Mouse (Mus musculus) embryonic facial prominence, embryonic 13.5 days (tissue): ENCODE results near the gene Eepd1. TPM values are rescaled to one million over a fixed set of nuclear protein-coding genes. Genes with fewer than 3 reads are reported as not detected.

Experiments used
- ATAC-seq: fragments of 200-750 bp; cut with Nextera tagmentation; 2 replicates; pipeline ENCODE4 v1.8.0; 2017; ENCODE audit warnings: low read depth; ENCODE audit not compliant: insufficient number of reproducible peaks, insufficient read depth, low FRiP score, low TSS enrichment
- H3K27ac ChIP-seq: fragments of 300-500 bp; sonication (generic); 2 replicates; pipeline ENCODE4 v1.5.1; 2015; ENCODE audit warnings: moderate library complexity, mild to moderate bottlenecking, inconsistent platforms
- H3K27me3 ChIP-seq: fragments of 300-500 bp; sonication (generic); 2 replicates; pipeline ENCODE4 v1.6.1; 2015; ENCODE audit warnings: mild to moderate bottlenecking, inconsistent platforms
- H3K36me3 ChIP-seq: fragments of 300-500 bp; sonication (generic); 2 replicates; pipeline ENCODE4 v1.6.1; 2015; ENCODE audit warnings: mild to moderate bottlenecking, inconsistent platforms
- H3K4me1 ChIP-seq: fragments of 300-500 bp; sonication (generic); 2 replicates; pipeline ENCODE4 v1.6.1; 2015; ENCODE audit warnings: inconsistent platforms
- H3K4me2 ChIP-seq: fragments of 300-500 bp; sonication (generic); 2 replicates; pipeline ENCODE4 v1.6.1; 2015; ENCODE audit warnings: moderate library complexity, mild to moderate bottlenecking, inconsistent platforms
- H3K4me3 ChIP-seq: fragments of 300-500 bp; sonication (generic); 2 replicates; pipeline ENCODE4 v1.5.1; 2015; ENCODE audit warnings: mild to moderate bottlenecking, inconsistent platforms
- H3K9ac ChIP-seq: fragments of 300-500 bp; sonication (generic); 2 replicates; pipeline ENCODE4 v1.6.1; 2015; ENCODE audit warnings: mild to moderate bottlenecking, inconsistent platforms
- H3K9me3 ChIP-seq: fragments of 300-500 bp; sonication (generic); 2 replicates; pipeline ENCODE4 v1.6.1; 2016; ENCODE audit warnings: inconsistent platforms
- WGBS: fragments of 180-500 bp; shearing (Covaris S2); methylation state at CpG from one replicate; pipeline ENCODE4 v1.1.7; 2015; ENCODE audit warnings: mixed read lengths; 5-methylcytosine and 5-hydroxymethylcytosine counted together
- polyA plus RNA-seq: library from polyadenylated mRNA; unstranded; fragments of >200 nt; fragmentation: Nextera tagmentation; extraction: Ambion mirVana; gene quantifications from 2 replicates; pipeline ENCODE4 v1.2.1, GENCODE M21; 2015

Eepd1 gene
- polyA plus RNA-seq, 1 experiment from 2014 or later = 17.8 TPM

DNA sequence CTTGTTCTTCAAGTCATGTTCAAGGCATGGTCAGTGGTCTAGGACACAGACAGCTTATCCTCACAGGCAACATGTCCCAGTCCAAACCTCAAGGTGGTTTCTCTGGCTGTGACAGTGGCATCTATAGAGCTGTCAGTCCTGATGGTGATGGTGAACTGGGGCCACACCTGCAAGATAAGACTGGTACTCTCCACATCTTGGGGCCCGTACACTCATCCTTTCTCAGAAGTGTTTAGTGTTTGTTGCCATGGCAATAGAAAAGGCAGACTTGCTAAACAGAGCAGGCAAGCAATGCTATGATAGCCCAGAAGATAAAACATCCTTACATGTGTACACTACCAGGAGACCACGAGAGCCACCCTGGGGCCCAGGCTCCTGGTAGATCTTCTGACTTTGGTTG is 107.2 kb downstream of the Eepd1 start:
- ATAC-seq = no peak

DNA sequence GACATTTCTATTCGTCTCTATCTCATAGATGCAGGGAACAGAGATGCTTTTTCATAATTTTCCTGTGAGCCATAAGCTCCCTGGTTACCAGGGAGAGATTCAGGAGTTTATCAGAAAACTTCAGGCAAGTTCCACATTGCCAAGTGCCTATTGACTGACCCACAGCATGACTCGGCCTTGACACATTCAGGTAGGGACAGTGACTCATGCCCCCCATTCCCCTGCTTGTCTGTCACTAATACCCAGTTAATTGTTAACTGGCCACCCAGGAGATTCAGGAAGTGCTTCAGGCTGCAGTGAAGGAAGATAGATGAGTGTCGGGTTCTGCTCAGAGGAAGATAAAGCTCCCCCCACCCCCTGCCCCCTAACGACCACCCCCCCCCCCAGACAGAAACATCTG is 109.4 kb downstream of the Eepd1 start:
- H3K27me3 ChIP-seq = no peaks in the 10 kb centered on the region
- H3K4me2 ChIP-seq = no peak overlapping the region
- WGBS = 36% methylated on average over 4 of the region's 4 CpGs
- H3K4me1 ChIP-seq = peaks cover 8% of the 10 kb centered on the region
- H3K9ac ChIP-seq = no peak overlapping the region
- H3K27ac ChIP-seq = no peak overlapping the region
- no peaks in the 10 kb centered on the region for H3K9me3 ChIP-seq
- no peak for ATAC-seq
- H3K36me3 ChIP-seq = peaks cover 14% of the 10 kb centered on the region
- H3K4me3 ChIP-seq = no peak overlapping the region

More for the DNA sequence above, 107.2 kb downstream of the Eepd1 start:
- Histone ChIP-seq H3K9me3 (no peaks in the 10 kb centered on the region), H3K36me3 (peaks cover 10% of the 10 kb centered on the region), H3K27ac (no peak overlapping the region), H3K4me2 (no peak overlapping the region), H3K4me3 (no peak overlapping the region), H3K4me1 (peaks cover 8% of the 10 kb centered on the region), H3K27me3 (no peaks in the 10 kb centered on the region), H3K9ac (no peak overlapping the region)
- 91% methylated on average over 2 of the region's 2 CpGs for whole genome bisulfite sequencing

DNA sequence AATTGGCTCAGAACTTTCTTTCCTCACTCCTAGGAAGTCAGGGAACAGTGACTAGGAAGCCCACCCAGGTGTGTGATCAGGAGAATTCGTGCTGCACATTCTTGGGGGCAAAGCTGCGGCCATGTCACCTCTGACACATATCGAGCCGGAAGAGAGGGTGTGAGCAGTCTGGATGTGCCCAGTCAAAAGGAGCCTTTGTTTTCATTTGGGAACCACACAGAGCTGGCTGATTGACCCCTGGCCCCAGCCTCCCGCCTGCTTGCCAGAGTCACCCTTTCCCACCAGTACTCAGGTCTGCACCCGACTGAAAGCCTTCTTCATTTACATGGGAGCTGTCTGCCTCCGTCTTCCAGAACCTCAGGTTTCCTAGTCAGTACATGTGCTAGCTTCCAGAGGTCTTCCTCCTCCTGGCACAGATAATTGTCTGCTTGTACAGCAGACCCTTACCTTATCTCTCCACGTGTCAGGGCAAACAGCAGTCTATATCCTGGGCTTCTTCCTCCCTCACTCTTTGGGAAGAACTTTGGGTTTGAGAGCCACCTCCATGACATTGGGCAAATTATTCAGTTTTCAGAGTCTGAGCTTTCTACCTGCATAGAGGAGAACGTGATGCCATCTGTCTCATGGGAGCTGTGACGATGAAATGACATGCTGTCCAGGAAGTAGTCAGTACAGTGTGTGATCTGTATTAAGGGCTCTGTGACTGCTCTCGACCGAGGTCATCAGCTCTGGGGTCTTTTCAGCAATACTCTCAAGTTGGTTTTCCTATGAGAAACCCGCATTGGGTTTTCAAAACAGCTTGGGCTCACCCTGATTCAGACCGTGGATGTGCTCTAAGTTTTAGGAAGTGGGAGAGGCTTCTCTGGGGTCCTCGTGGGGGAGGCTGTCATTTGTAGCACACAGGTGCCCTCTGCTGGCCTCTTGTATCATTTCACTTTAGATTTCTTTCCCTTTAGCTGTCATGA is 110.3 kb downstream of the Eepd1 start:
- WGBS = 30% methylated on average over 15 of the region's 15 CpGs
- H3K27ac ChIP-seq = no peak overlapping the region
- ATAC-seq = no peak

DNA sequence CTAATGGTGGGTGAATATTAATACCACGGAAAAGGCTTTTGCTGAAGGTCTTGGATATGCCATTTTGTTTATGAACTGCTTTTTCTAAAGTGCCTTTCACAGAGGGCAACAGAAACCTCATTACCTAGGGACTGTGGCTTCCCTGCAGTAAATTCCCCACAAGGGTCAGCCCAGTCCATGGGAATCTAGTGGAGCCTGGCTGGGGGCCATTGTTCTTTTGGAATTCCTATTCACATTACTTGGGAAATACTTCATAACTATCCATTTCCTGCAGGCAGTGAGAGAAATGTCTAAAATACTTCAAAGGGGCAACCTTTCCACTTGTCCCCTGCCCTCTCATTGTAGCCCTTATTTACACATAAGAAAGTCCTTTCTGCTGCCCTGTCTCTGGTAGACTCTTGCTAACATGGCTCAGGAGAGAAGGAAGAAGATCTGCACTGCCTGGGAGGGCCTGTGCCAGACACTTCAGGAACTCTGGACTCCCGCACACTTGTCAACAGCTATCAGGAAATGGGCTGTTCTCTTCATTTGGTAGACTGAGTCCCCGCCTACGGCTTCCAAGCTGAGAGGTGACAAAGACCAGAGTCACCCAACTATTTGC is 111.1 kb downstream of the Eepd1 start:
- no peaks in the 10 kb centered on the region for H3K27me3 ChIP-seq
- H3K4me2 ChIP-seq = peak overlapping the region; percentile 48; the same call in 1 of the 2 replicates
- no peak overlapping the region for H3K9ac ChIP-seq
- H3K4me1 ChIP-seq = peaks cover 8% of the 10 kb centered on the region
- WGBS = 61% methylated on average over 4 of the region's 4 CpGs
- ATAC-seq = no peak
- peaks cover 18% of the 10 kb centered on the region for H3K36me3 ChIP-seq
- H3K27ac ChIP-seq = no peak overlapping the region
- no peaks in the 10 kb centered on the region for H3K9me3 ChIP-seq
- no peak overlapping the region for H3K4me3 ChIP-seq

More for the DNA sequence above, 110.3 kb downstream of the Eepd1 start:
- peaks cover 18% of the 10 kb centered on the region for H3K36me3 ChIP-seq
- no peaks in the 10 kb centered on the region for H3K27me3 ChIP-seq
- H3K9me3 ChIP-seq = no peaks in the 10 kb centered on the region
- H3K4me3 ChIP-seq = 0 out of 2 replicates have a peak overlapping the region, but pooled peaks have one; percentile 20
- H3K4me1 ChIP-seq = peaks cover 8% of the 10 kb centered on the region
- H3K9ac ChIP-seq = no peak overlapping the region
- peak overlapping the region; percentile 48 for H3K4me2 ChIP-seq

DNA sequence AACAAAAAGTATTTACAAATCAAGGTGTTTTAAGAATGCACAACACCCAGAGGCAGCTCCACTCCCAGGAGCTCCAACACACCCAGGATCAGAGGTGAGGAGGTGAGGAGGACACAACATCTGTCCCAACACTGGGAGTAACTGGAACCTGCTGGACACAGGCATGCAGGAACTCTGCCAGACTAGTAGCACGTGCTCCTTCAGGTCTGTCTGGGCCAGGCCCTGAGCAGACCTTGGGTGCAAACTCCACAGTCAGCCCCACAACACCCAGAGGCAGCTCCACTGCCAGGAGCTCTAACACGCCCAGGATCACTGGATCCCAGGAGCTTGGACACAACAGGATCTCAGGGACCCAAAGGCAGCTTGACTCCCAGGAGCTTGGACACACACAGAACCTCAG is 143.4 kb downstream of the Eepd1 start:
- Histone ChIP-seq H3K4me3 (no peak overlapping the region), H3K4me1 (no peaks in the 10 kb centered on the region), H3K27me3 (no peaks in the 10 kb centered on the region), H3K27ac (no peak overlapping the region), H3K36me3 (no peaks in the 10 kb centered on the region), H3K9ac (no peak overlapping the region), H3K4me2 (no peak overlapping the region), H3K9me3 (no peaks in the 10 kb centered on the region)
- WGBS = 69% methylated on average over 2 of the region's 2 CpGs
- ATAC-seq = no peak

DNA sequence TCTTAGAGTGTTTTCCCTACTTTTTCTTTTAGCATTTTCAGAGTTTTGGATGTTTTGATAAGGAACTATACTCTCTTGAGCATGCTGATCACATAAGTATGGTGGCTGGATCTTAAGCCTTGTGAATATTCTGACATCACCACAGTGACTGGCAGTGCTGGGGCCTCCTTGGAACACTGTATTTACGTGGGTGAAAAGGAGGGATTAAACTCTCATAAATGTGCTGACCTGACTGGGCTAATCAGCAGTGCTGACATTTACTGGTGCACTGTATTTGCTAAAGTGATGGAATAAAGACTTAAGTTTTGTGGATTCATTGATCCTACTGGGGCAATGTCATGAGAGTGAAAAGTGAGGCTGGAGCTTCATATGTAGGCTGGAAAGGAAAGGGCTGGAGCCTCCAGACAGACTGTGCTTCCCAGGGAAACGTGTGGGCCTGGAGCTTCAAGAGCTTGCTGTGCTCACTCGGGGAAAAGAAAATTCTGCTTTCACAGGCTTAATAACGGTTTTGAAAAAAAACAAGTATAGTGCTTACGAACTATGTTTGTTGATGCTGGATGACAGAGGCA is 148.3 kb downstream of the Eepd1 start:
- 79% methylated on average over 5 of the region's 5 CpGs for WGBS
- ATAC-seq = no peak

More for the DNA sequence above, 148.3 kb downstream of the Eepd1 start:
- H3K9me3 ChIP-seq = no peaks in the 10 kb centered on the region
- H3K9ac ChIP-seq = no peak overlapping the region
- no peak overlapping the region for H3K4me3 ChIP-seq
- H3K4me2 ChIP-seq = no peak overlapping the region
- H3K27ac ChIP-seq = no peak overlapping the region
- no peaks in the 10 kb centered on the region for H3K4me1 ChIP-seq
- H3K36me3 ChIP-seq = no peaks in the 10 kb centered on the region
- no peaks in the 10 kb centered on the region for H3K27me3 ChIP-seq

Other genes starting within 250 kb of the Eepd1 start
- gene Sept7, start 229.1 kb upstream of the Eepd1 start, polyA plus RNA-seq = 300 and 331 TPM in 2 replicates